Mouse (Mus musculus) left cerebral cortex, postnatal 25 days (tissue): Measurements from ENCODE around the gene Etv2. TPM values are rescaled to one million over a fixed set of nuclear protein-coding genes. Genes with fewer than 3 reads are reported as not detected.

ENCODE experiments used
- DNase-seq, 2 experiments: peaks; one replicate each; pipeline ENCODE4 v3.0.0; 2022; ENCODE audit warnings: low spot score in 2 of 2, mixed read lengths in 1 of 2
- intact Hi-C: fragments of 180-260 bp; cut with DNase I; formaldehyde crosslinking; loops from one replicate; pipeline ENCODE4 v1.15.1; 2025
- microRNA-seq, 2 experiments: library from miRNA; unstranded; fragments of <30 nt; microRNA quantifications; one replicate each; pipeline ENCODE4 v1.2.0; 2022
- total RNA-seq, 2 experiments: library from RNA; stranded (reverse); gene quantifications; 2 replicates each; pipeline ENCODE4 v1.2.3; 2021

The Etv2 gene
- total RNA-seq, 2 experiments from 2014 or later, result not detected

- no peak for DNase-seq
- intact Hi-C loops, result no loop called here
Measured at GRCm38 (mm10) chr7:30591605-30591951, 44.1 kb downstream of the Etv2 start.

- intact Hi-C loops, result no loop called here
- DNase-seq, result no peak
Measured at GRCm38 (mm10) chr7:30590927-30591604, 44.6 kb downstream of the Etv2 start.

GRCm38 (mm10) chr7:30589435-30590301 is 46.0 kb downstream of the Etv2 start:
- intact Hi-C loops, result loop anchor here (1.0 to 5.0 kb wide), 4 partner anchors 24 to 367 kb away; partner anchors contain the start of genes Ffar3, Tmem147 and Usf2
- DNase-seq, result peak; percentile 77 to 78

DNA sequence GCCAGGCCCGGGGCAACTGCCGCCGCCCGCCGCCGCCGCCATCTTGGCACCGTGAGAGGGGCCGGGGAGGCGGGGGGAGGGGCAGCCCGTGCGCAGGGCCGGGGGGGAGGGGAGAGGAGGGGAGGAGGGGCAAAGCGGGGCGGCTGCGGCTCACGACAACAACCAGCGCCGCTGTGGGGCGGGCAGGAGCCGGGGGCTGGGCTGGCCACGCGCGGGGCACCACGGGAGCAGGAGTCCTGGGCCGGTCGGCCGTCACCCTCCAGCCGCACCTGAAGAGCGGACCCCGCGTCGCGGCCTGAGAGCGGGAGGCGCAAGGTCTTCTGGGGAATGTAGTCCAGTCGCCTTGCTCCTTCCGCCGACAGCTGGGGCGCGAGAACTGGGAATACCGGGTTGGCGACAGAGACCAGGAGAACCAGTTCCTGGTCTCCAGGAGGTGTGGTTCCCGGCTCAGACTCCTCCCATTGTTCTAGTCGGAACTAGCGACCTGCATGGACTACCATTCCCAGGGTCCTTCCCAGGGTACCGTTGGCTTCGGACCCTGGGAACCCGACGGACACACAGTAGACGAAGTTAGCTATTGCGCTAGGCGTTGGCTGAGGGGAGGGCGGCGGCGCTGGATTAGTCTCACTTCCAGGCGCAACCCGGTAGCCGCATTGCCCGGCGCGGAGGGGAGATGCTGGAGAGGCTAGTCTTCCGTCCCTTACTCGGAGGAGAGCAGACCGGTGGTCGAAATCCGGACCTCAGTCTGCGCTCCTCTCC is 46.8 kb downstream of the Etv2 start, which contains the start of gene Kmt2b:
Kmt2b (minus strand) TSS at position 51 of the 759 bp plus-strand sequence.
- peak; percentile 97 to 98 for DNase-seq
- intact Hi-C loops, result loop anchor here (1.0 to 5.0 kb wide), 5 partner anchors 24 to 367 kb away; partner anchors contain the start of genes Ffar3, Gm49396, Psenen and Tmem147

- intact Hi-C loops, result loop anchor here (1.0 to 5.0 kb wide), 3 partner anchors 25 to 269 kb away; partner anchors contain the start of genes Ffar3, Gm49396, Psenen and Tmem147
Measured at GRCm38 (mm10) chr7:30587842-30588667, 47.6 kb downstream of the Etv2 start.

DNA sequence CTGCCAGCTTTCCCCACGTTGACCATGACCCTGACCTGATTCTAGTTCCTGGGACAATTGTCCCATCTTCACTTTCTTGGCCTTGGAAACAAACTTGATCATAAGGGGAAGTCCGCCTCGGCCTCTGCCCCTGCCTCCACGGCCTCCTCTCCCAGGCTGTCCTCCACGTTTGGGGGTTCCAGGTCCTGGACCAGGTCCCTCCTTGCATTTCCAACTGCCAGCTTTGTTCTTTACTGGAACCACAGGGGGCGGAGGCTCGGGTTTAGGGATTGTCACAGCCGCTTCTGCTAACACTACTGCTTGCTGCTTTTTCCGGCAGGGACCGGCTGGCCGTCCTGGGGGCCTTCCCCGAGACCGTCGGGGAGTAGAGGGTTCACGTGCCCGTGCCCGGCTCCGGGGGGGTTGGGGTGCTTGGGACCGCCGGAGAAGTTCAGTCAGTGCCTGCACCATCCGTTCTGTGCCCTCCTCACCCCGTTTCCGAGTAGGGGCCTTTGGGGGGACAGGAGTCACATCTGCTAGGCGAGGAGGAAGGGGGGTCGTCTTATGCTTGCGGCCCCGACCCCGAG is 49.1 kb downstream of the Etv2 start:
- DNase-seq, result no peak
- intact Hi-C loops, result loop anchor here (5.0 kb wide), 1 partner anchor 271 kb away; the partner anchor contains the start of gene Ffar3

More at GRCm38 (mm10) chr7:30587842-30588667, 47.6 kb downstream of the Etv2 start:
- DNase-seq, result peak in 1 of 2 experiments; percentile 39

DNA sequence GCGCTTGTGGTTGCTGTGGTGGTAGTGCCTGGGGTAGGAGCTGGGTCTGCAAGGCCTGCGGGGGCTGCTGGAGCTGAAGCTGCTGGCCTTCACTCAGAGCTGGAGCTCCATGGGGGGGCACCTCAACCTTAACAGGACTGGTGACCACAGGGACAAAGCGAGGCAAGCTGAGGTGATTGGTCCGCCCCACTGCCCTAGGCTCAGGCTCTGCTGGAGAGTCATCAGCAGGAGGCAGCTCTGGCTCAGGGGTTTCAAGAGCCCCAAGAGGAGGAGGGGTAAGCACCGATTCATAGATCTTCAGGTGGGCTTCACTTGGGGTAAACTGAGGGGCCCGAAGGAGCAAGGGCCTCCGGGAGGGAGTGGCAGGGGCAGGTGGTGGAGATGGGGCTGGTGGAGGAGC is 50.5 kb downstream of the Etv2 start:
- DNase-seq, result no peak
- intact Hi-C loops, result loop anchor here (5.0 kb wide), 1 partner anchor 272 kb away; the partner anchor contains the start of gene Ffar3

DNA sequence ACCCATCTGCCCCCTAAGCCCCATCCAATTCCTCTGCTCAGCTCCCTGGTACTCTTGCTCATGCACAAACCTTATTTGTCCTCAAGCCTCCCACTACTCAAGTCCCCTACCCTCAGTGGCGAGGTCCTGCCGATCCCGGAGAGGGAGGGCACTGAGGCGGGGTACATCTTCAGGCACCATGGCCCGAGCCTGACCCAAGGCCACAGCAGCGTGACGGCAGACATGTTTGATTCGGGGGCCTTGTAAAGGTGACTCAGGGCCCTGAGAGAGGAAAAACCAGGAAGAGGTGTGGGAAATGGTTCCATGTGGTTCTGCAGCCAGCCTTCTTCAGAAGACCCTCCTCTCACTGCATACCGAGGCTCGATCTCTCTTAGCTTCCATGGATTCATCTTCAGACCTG is 51.3 kb downstream of the Etv2 start:
- intact Hi-C loops, result no loop called here
- DNase-seq, result no peak

Small RNA genes within 50 kb of the gene (microRNA-seq; reads per million reads assigned to microRNA genes)
- 0.99 to 2.4 reads per million in 2 experiments for gene Mir3569

Other genes with a start within 250 kb of the Etv2 start
- gene Tyrobp, start 222.1 kb downstream of the Etv2 start, total RNA-seq, result 10 to 100 TPM; 28.7 to 29.8 TPM
- gene Hcst, start 216.0 kb downstream of the Etv2 start, total RNA-seq, result 1 to 10 TPM in 1 of 2 experiments, not detected in 1; 1.2 TPM
- 1 to 10 TPM; 2.6 to 2.7 TPM for gene Nfkbid, start 214.1 kb downstream of the Etv2 start, total RNA-seq
- 1,000 to 10,000 TPM; 1,270 to 1,289 TPM for gene Aplp1, start 190.3 kb downstream of the Etv2 start, total RNA-seq
- 10 to 100 TPM; 11.4 to 11.7 TPM for gene Kirrel2, start 178.2 kb downstream of the Etv2 start, total RNA-seq
- gene Nphs1, start 177.5 kb downstream of the Etv2 start, total RNA-seq, result 1 to 10 TPM in 1 of 2 experiments, under 1 TPM in 1; 0.78 to 1.5 TPM
- not detected for gene Prodh2, start 142.2 kb downstream of the Etv2 start, total RNA-seq
- gene Arhgap33, start 100.8 kb downstream of the Etv2 start, total RNA-seq, result 100 to 1,000 TPM; 190 to 213 TPM
- 1 to 10 TPM; 5.1 to 6.4 TPM for gene Hspb6, start 83.7 kb downstream of the Etv2 start, total RNA-seq
- gene Proser3, start 83.6 kb downstream of the Etv2 start, total RNA-seq, result 1 to 10 TPM; 5.2 to 5.5 TPM
- gene Lin37, start 76.0 kb downstream of the Etv2 start, total RNA-seq, result 10 to 100 TPM; 45.5 to 47.8 TPM
- 10 to 100 TPM; 57.2 to 69.2 TPM for gene U2af1l4, start 72.6 kb downstream of the Etv2 start, total RNA-seq
- 1 to 10 TPM; 5.7 TPM for gene Gm49396, start 72.5 kb downstream of the Etv2 start, total RNA-seq
- 10 to 100 TPM; 82.7 to 90.1 TPM for gene Psenen, start 72.2 kb downstream of the Etv2 start, total RNA-seq
- 1 to 10 TPM; 2.8 to 3.5 TPM for gene Igflr1, start 70.4 kb downstream of the Etv2 start, total RNA-seq
- gene Kmt2b, start 47.1 kb downstream of the Etv2 start, total RNA-seq, result 10 to 100 TPM; 46.4 to 50.4 TPM
- not detected for gene Zbtb32, start 36.9 kb downstream of the Etv2 start, total RNA-seq
- gene Upk1a, start 23.0 kb downstream of the Etv2 start, total RNA-seq, result under 1 TPM; 0.23 to 0.50 TPM
- gene Cox6b1, start 9.7 kb downstream of the Etv2 start, total RNA-seq, result 100 to 1,000 TPM; 721 to 744 TPM
- gene Rbm42, start 14.5 kb upstream of the Etv2 start, total RNA-seq, result 10 to 100 TPM; 66.8 to 70.8 TPM
- 1 to 10 TPM; 3.5 to 6.4 TPM for gene Haus5, start 29.1 kb upstream of the Etv2 start, total RNA-seq
- gene Pmis2, start 35.8 kb upstream of the Etv2 start, total RNA-seq, result not detected
- not detected for gene 2200002J24Rik, start 63.1 kb upstream of the Etv2 start, total RNA-seq
- gene Atp4a, start 76.4 kb upstream of the Etv2 start, total RNA-seq, result 1 to 10 TPM in 1 of 2 experiments, under 1 TPM in 1; 0.60 to 1.2 TPM
- gene Tmem147, start 93.7 kb upstream of the Etv2 start, total RNA-seq, result 100 to 1,000 TPM; 119 to 130 TPM
- not detected for gene Gapdhs, start 107.8 kb upstream of the Etv2 start, total RNA-seq
- gene Sbsn, start 115.6 kb upstream of the Etv2 start, total RNA-seq, result 1 to 10 TPM; 5.7 to 7.0 TPM
- 1 to 10 TPM; 4.0 to 5.0 TPM for gene Dmkn, start 127.9 kb upstream of the Etv2 start, total RNA-seq
- gene Krtdap, start 152.0 kb upstream of the Etv2 start, total RNA-seq, result not detected
- gene Ffar2, start 187.9 kb upstream of the Etv2 start, total RNA-seq, result not detected
- not detected for gene Ffar3, start 220.3 kb upstream of the Etv2 start, total RNA-seq
- gene Ffar1, start 225.7 kb upstream of the Etv2 start, total RNA-seq, result not detected
- gene Cd22, start 244.5 kb upstream of the Etv2 start, total RNA-seq, result not detected